In genomic region chr19:23874502-23874901, GRCm38 (mm10) we compare ENCODE assay signal across 29 mouse cellular contexts.
"Had no signal": no experiment of that assay in that cellular context is flagged by ENCODE, and none has a peak within 500 bp of the region (broad histone marks: within the 10 kb centered on the region; RNA-seq: fewer than 3 reads in every experiment).

No protein-coding gene starts in this region.

- H3K27me3 ChIP-seq: embryonic facial prominence, embryonic 12.5 days; embryonic facial prominence, embryonic 13.5 days; embryonic facial prominence, embryonic 15.5 days; forebrain, embryonic 12.5 days; forebrain, embryonic 13.5 days; forebrain, embryonic 15.5 days had no signal

- DNase-seq: cerebellum, adult 2 months; cerebellum, adult 8-10 months; cerebellum, adult 9-10 months; cerebellum, adult 9-11 months; cerebellum, postnatal 10 days; cerebellum, postnatal 14 days; cerebellum, postnatal 25 days; cerebellum, postnatal 36 days; embryo, embryonic 11 days; forebrain, postnatal 0 days; gastrocnemius, adult 2 months; gastrocnemius, postnatal 14 days; gastrocnemius, postnatal 25 days; gastrocnemius, postnatal 36 days; heart, adult 11 months; heart, adult 18-20 months; heart, adult 2 months had no signal

- ATAC-seq: forebrain, embryonic 13.5 days; forebrain, embryonic 14.5 days; forebrain, embryonic 15.5 days; forebrain, embryonic 16.5 days; forebrain, postnatal 0 days had no signal

- H3K4me3 ChIP-seq: embryonic facial prominence, embryonic 10.5 days; embryonic facial prominence, embryonic 12.5 days; embryonic facial prominence, embryonic 13.5 days; embryonic facial prominence, embryonic 15.5 days; erythroblast, embryonic 14.5 days; forebrain, embryonic 10.5 days; forebrain, embryonic 12.5 days; forebrain, embryonic 13.5 days; forebrain, embryonic 15.5 days; gastrocnemius, adult 2 months; heart, adult 2 months; heart, embryonic 10.5 days had no signal

- H3K36me3 ChIP-seq: embryonic facial prominence, embryonic 10.5 days; embryonic facial prominence, embryonic 12.5 days; embryonic facial prominence, embryonic 13.5 days; embryonic facial prominence, embryonic 15.5 days; forebrain, embryonic 10.5 days; forebrain, embryonic 12.5 days; forebrain, embryonic 15.5 days; heart, embryonic 10.5 days had no signal

- H3K4me1 ChIP-seq: embryonic facial prominence, embryonic 10.5 days; embryonic facial prominence, embryonic 12.5 days; embryonic facial prominence, embryonic 13.5 days; embryonic facial prominence, embryonic 15.5 days; forebrain, embryonic 10.5 days; forebrain, embryonic 12.5 days; forebrain, embryonic 13.5 days; heart, embryonic 10.5 days had no signal

- H3K9ac ChIP-seq: embryonic facial prominence, embryonic 12.5 days; embryonic facial prominence, embryonic 13.5 days; embryonic facial prominence, embryonic 15.5 days; forebrain, embryonic 12.5 days; forebrain, embryonic 13.5 days; forebrain, embryonic 15.5 days; forebrain, postnatal 0 days had no signal

- H3K27ac ChIP-seq: embryonic facial prominence, embryonic 10.5 days; embryonic facial prominence, embryonic 12.5 days; embryonic facial prominence, embryonic 13.5 days; embryonic facial prominence, embryonic 15.5 days; forebrain, embryonic 10.5 days; forebrain, embryonic 12.5 days; forebrain, embryonic 13.5 days; forebrain, embryonic 15.5 days; gastrocnemius, adult 2 months; heart, adult 2 months; heart, embryonic 10.5 days had no signal

- H3K9me3 ChIP-seq: embryonic facial prominence, embryonic 10.5 days; embryonic facial prominence, embryonic 12.5 days; embryonic facial prominence, embryonic 13.5 days; embryonic facial prominence, embryonic 15.5 days; forebrain, embryonic 10.5 days; forebrain, embryonic 12.5 days; forebrain, embryonic 13.5 days; forebrain, embryonic 15.5 days; heart, embryonic 10.5 days had no signal

- H3K4me2 ChIP-seq: embryonic facial prominence, embryonic 12.5 days; embryonic facial prominence, embryonic 13.5 days; embryonic facial prominence, embryonic 15.5 days; forebrain, embryonic 12.5 days; forebrain, embryonic 13.5 days; forebrain, embryonic 15.5 days had no signal
